Mouse (Mus musculus): ENCODE measurements around the gene March7. TPM values are rescaled to one million over a fixed set of nuclear protein-coding genes. Genes with fewer than 3 reads are reported as not detected.
A peak's percentile ranks its signal among the peaks of the same experiment; 100 is the strongest.

Gene March7
- polyA plus RNA-seq, 1 experiment from 2014 or later: 63.3 TPM

DNA sequence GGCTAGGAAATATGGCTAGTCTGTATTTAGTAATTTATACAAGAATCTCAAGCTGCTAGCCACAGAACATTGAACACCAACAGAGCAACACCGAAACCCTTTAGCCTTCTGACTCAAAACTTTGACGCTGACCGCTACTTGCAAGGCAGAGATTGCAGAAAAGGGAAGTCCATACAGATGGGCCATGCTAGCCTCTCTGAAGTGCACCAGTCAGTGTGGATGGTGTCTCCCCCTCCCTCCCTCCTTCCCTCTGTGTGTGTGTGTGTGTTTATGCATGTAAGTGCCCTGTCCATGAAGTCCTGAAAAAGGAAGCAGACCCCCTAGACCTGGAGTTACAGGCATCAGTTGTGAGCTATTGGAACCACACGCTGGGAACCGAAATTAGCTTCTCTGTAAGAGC is 33.6 kb upstream of the March7 start:
- ATAC-seq: no peak
- in situ Hi-C loops (cut with MboI; ENCODE audit: low pct_unique_long_range_greater_than_20kb): no loop called here
- CTCF ChIA-PET: interaction anchor here (1.1 kb wide), 1 partner anchor 8 kb away, joined by 3 read pairs; no protein-coding TSS in a partner anchor
- DNase-seq (ENCODE audit: low read depth, low spot score): no peak
- POLR2A ChIA-PET: interaction anchor here (0.7 kb wide), 1 partner anchor 12 kb away, joined by 3 read pairs; no protein-coding TSS in a partner anchor
- TF ChIP-seq CTCF (IDR thresholded peaks at IDR 0.05): no peak
- no peaks in the 10 kb centered on the region for H3K27me3 ChIP-seq

DNA sequence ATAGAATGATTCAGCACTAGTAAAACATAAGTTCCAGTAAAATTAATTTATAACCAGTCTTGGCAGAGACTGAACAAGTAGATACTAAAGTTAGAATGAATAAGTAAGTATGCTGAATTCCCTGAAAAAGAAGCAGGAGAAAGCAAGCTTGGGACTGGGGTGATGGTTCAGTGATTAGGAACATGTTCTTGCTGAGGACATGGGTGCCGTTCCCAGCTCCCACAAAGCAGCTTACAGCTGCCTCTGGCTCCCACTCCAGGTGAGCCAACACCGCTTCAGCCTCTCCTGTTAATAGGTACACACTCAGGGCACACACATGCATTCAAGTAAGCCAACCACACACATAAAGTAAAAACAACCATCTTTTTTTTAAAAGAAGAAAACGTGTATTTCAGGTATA is 32.2 kb upstream of the March7 start:
- in situ Hi-C loops (cut with MboI; ENCODE audit: low pct_unique_long_range_greater_than_20kb): no loop called here
- no peak for TF ChIP-seq CTCF (IDR thresholded peaks at IDR 0.05)
- ChIA-PET POLR2A (no interaction called here), CTCF (interaction anchor here (1.2 to 1.4 kb wide), 2 partner anchors 10 to 163 kb away, joined by 3 read pairs; no protein-coding TSS in a partner anchor)
- DNase-seq (ENCODE audit: low read depth, low spot score): no peak
- no peaks in the 10 kb centered on the region for H3K27me3 ChIP-seq
- no peak for ATAC-seq

DNA sequence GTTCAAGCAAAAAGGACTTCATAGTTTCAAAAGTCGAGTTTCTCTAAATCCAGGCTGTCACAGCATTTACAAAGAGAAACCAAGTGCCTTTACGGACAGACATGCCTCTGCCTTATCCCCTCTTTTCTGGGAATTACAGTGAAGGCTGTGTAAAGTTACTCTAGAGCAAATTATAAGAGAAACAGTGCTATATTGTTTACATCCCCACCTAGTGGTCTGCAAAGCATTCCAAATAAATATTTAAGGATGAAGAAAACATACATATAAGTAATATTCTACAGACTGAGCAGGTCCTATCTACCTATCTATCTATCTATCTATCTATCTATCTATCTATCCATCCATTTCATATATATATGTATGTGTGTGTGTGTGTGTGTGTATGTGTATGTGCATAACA is 28.0 kb upstream of the March7 start:
- ChIA-PET CTCF (no interaction called here), POLR2A (no interaction called here)
- in situ Hi-C loops (cut with MboI; ENCODE audit: low pct_unique_long_range_greater_than_20kb): no loop called here
- no peaks in the 10 kb centered on the region for H3K27me3 ChIP-seq
- DNase-seq (ENCODE audit: low read depth, low spot score) (no peak), ATAC-seq (no peak)
- no peak for TF ChIP-seq CTCF (IDR thresholded peaks at IDR 0.05)

DNA sequence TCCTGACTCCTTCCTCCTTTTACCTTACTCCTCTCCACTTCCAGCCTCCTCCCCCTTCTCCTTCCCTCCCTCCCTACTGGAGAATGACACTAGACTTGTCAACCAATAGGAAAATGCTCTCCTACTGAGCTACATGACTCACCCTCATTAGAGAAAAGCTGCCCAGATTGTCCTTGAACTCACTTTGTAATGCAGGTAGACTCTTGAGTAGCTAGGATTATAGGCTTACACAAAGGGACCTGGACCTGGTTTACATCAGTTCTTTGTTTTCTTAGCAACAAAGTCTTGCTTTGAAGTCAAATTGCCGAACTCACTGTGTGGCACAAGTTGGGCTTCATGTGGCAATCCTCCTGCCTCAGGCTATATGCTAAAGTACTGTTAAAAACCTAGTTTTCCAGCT is 12.8 kb upstream of the March7 start:
- DNase-seq (ENCODE audit: low read depth, low spot score) (no peak), ATAC-seq (no peak)
- in situ Hi-C loops (cut with MboI; ENCODE audit: low pct_unique_long_range_greater_than_20kb): no loop called here
- ChIA-PET CTCF (no interaction called here), POLR2A (no interaction called here)
- no peak for TF ChIP-seq CTCF (IDR thresholded peaks at IDR 0.05)
- no peaks in the 10 kb centered on the region for H3K27me3 ChIP-seq

DNA sequence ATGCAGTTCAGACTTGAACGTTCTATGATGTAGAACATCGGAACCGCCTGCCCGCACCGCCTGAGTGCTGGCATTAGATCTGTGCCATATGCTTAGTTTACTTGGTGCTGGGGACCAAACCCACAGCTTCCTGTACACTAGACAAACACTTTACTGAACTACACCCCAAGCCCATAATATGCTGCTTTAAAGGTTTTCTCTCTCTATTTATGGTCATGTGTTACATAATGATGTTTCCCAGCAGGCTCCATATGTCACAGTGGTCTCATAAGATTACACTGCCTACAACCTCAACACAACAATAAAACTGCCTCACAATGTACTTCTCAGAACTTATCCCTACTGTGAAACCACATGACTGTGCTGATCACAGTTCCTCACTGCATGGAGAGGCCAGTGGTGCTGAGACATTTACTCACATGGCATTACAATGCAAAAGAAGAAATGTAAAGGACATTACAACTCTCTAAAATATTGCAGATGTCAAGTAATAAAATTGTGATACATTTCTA is 9.6 kb upstream of the March7 start:
- in situ Hi-C loops (cut with MboI; ENCODE audit: low pct_unique_long_range_greater_than_20kb): loop anchor here (10.0 kb wide), 1 partner anchor 245 kb away; no protein-coding TSS in a partner anchor
- CTCF ChIA-PET: interaction anchor here (1.6 kb wide), 1 partner anchor 8 kb away, joined by 7 read pairs; no protein-coding TSS in a partner anchor
- TF ChIP-seq CTCF (IDR thresholded peaks at IDR 0.05): no peak
- POLR2A ChIA-PET: no interaction called here
- ATAC-seq (no peak), DNase-seq (ENCODE audit: low read depth, low spot score) (no peak)
- no peaks in the 10 kb centered on the region for H3K27me3 ChIP-seq

DNA sequence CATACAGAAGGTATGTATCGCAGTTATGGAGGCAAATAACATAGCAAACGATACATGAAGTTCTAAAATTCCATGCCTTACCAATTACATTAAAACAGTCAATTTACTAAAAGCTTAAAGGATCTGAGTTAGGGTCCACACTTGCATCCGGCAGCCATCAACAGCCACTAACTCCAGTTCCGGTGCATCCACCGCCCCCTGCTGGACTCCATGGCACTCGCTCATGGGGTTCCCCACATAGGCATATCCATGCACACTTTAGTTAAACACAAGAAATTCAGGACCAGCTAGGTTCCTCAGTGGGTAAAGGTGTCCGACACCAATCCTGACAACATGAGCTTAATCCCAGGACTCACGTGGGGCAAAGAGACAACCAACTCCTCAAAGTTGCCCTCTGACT is 9.0 kb upstream of the March7 start:
- H3K27me3 ChIP-seq: no peaks in the 10 kb centered on the region
- ATAC-seq: no peak
- DNase-seq (ENCODE audit: low read depth, low spot score): no peak
- ChIA-PET POLR2A (no interaction called here), CTCF (interaction anchor here (0.6 to 1.6 kb wide), 4 partner anchors 9 to 278 kb away, joined by 3 to 7 read pairs (median 3); no protein-coding TSS in a partner anchor)
- TF ChIP-seq CTCF (IDR thresholded peaks at IDR 0.05): peak; percentile 78
- in situ Hi-C loops (cut with MboI; ENCODE audit: low pct_unique_long_range_greater_than_20kb): loop anchor here (10.0 kb wide), 1 partner anchor 246 kb away; no protein-coding TSS in a partner anchor

DNA sequence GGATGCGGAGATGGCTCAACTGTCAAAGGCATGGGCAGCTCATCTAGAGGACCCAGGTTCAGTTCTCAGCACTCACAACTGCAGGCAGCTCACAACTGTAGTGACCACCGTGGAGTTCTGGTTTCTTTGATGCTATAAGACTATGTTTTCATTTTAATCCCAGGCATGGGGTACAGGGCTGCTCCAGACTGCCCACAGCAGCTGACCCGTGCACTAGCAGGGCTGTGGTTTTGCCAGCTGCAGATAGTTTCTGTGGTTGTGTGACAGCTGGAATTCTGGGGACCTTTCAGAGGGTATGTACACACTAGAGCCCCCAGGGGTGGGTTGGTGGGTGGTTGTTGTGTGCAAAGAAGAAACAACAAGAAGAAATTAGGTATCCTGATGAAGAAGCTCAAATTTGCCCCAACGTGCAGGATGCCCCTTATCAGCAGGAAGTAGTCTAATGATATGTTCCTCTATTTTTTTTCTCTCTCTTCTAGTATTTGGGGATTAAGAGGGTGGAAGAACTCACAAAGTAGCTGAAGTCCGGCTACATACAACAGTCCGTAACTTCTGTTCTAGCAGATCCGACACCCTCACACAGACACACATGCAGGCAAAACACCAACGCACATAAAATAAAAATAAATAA is 6.7 kb upstream of the March7 start:
- CTCF ChIA-PET: interaction anchor here (1.2 kb wide), 1 partner anchor 31 kb away, joined by 3 read pairs; no protein-coding TSS in a partner anchor
- no peak for TF ChIP-seq CTCF (IDR thresholded peaks at IDR 0.05)
- POLR2A ChIA-PET: interaction anchor here (0.7 kb wide), 1 partner anchor 19 kb away, joined by 4 read pairs; no protein-coding TSS in a partner anchor
- no peak for ATAC-seq
- in situ Hi-C loops (cut with MboI; ENCODE audit: low pct_unique_long_range_greater_than_20kb): loop anchor here (10.0 kb wide), 1 partner anchor 248 kb away; no protein-coding TSS in a partner anchor
- H3K27me3 ChIP-seq: no peaks in the 10 kb centered on the region
- no peak for DNase-seq (ENCODE audit: low read depth, low spot score)

DNA sequence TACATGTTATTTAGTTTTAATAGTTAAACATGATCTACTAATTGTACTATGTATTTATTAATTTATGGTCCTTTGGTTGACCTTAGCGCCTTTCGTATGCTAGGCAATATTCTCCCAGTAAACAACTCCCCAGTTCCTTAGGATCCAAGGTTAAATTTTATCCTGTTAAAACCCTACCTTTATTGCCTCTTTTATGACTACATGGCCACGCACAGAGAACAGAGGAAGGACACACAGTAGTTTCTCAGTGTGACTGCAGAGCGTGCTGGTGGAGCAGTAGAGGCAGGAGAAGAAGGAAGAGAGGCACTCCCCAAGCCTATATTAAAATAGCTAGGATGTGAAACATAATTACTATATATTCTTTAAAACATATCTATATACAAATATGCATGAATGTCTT is 6.0 kb upstream of the March7 start:
- in situ Hi-C loops (cut with MboI; ENCODE audit: low pct_unique_long_range_greater_than_20kb): loop anchor here (10.0 kb wide), 1 partner anchor 249 kb away; no protein-coding TSS in a partner anchor
- ChIA-PET POLR2A (no interaction called here), CTCF (no interaction called here)
- ATAC-seq (no peak), DNase-seq (ENCODE audit: low read depth, low spot score) (no peak)
- H3K27me3 ChIP-seq: no peaks in the 10 kb centered on the region
- no peak for TF ChIP-seq CTCF (IDR thresholded peaks at IDR 0.05)

DNA sequence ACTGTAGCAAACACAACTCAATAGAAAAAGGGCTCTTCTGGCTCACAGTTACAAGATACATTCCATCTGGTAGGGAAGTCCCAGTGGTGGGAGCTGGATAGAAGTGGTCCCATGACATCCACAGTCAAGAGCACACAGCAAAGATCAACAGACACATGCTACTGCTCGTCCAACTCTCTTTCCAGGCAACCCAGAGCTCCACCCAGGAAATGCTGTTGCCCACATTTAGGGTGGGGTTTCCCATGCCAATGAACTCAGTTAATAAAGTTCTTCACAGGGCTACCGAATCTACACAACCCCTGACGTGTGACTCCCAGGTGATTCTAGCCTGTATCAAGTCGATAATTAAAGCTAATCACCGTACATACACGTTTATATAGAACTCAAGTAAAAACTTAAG is 5.5 kb upstream of the March7 start:
- in situ Hi-C loops (cut with MboI; ENCODE audit: low pct_unique_long_range_greater_than_20kb): loop anchor here (10.0 kb wide), 1 partner anchor 249 kb away; no protein-coding TSS in a partner anchor
- DNase-seq (ENCODE audit: low read depth, low spot score) (no peak), ATAC-seq (no peak)
- TF ChIP-seq CTCF (IDR thresholded peaks at IDR 0.05): no peak
- POLR2A ChIA-PET: no interaction called here
- CTCF ChIA-PET: no interaction called here
- H3K27me3 ChIP-seq: no peaks in the 10 kb centered on the region

DNA sequence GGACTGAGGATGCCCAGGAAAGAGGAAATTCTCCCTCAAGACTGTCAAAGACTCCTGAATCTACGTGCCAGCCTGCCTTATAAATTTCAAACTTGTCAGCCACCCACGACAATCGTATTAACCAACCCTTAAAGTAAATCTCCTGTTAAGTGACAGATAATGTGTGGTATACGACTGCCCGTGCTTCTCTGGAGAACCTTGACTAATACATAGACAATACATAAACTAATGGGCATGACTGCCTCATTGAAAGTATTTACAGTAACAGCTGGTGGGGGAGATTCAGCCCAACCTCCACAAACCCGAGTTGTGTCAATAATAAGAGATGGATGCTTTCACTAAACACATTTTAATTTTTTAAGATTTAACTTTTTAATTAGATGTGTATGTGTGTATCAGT is 3.9 kb upstream of the March7 start:
- DNase-seq (ENCODE audit: low read depth, low spot score): no peak
- POLR2A ChIA-PET: no interaction called here
- CTCF ChIA-PET: no interaction called here
- no peak for ATAC-seq
- no peaks in the 10 kb centered on the region for H3K27me3 ChIP-seq
- in situ Hi-C loops (cut with MboI; ENCODE audit: low pct_unique_long_range_greater_than_20kb): loop anchor here (10.0 kb wide), 1 partner anchor 251 kb away; no protein-coding TSS in a partner anchor
- no peak for TF ChIP-seq CTCF (IDR thresholded peaks at IDR 0.05)

DNA sequence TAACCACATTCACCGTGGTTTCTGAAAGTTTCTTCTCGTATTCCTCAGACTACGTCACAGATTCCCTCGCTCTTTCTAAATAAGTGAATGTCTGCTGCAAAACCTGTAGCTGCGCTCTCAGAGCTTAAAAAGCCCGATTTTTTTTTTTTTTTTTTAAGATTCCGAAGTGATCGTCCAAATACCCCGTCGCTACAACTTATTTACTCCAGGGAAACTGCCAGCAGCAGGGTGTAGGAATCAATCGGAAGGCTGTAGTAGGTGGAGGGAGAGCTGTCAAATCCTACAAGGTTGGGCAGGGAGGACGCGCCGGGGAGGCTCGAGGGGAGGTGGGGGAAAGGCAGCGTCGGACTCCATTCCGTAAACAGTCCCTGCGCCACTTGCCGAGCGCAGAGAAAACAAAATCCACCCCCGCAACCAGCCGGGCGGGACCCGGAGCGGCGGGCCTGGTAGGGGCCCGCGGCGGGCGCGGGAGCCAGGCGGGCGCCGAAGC is 520 bp upstream of the March7 start:
- no peak for TF ChIP-seq CTCF (IDR thresholded peaks at IDR 0.05)

More for the DNA sequence above, 520 bp upstream of the March7 start:
- POLR2A ChIA-PET: interaction anchor here (0.5 to 0.8 kb wide), 5 partner anchors 77 to 1859 kb away, joined by 4 to 7 read pairs (median 5); no protein-coding TSS in a partner anchor
- peak; percentile 53 for ATAC-seq
- CTCF ChIA-PET: interaction anchor here (1.0 kb wide), 1 partner anchor 17 kb away, joined by 3 read pairs; no protein-coding TSS in a partner anchor
- in situ Hi-C loops (cut with MboI; ENCODE audit: low pct_unique_long_range_greater_than_20kb): loop anchor here (10.0 kb wide), 1 partner anchor 254 kb away; no protein-coding TSS in a partner anchor
- no peak for DNase-seq (ENCODE audit: low read depth, low spot score)
- H3K27me3 ChIP-seq: no peaks in the 10 kb centered on the region

Measured in Patski (cell line).